Mouse (Mus musculus) gastrocnemius, adult 2 months (tissue): ENCODE measurements around the gene Sfswap. TPM values are rescaled to one million over a fixed set of nuclear protein-coding genes. Genes with fewer than 3 reads are reported as not detected.
A peak's percentile ranks its signal among the peaks of the same experiment; 100 is the strongest.
"Not testable (repeated sequence)": the region's sequence is repeated elsewhere in the genome, so short reads cannot be mapped to it uniquely, and the experiment has no call there.

Source experiments
- DNase-seq: peaks from one replicate; pipeline ENCODE4 v3.0.0; 2022
- H3K27ac ChIP-seq: fragments of 200-600 bp; 2 replicates; pipeline ENCODE4 v1.8.1; 2022; ENCODE audit warnings: mild to moderate bottlenecking
- H3K4me3 ChIP-seq: fragments of 200-600 bp; 2 replicates; pipeline ENCODE4 v1.8.1; 2022; ENCODE audit warnings: mild to moderate bottlenecking, moderate library complexity
- CTCF ChIP-seq: fragments of 200-600 bp; IDR thresholded peaks from 2 replicates; pipeline ENCODE4 v1.8.1; 2022; ENCODE audit warnings: antibody characterized with exemption, mild to moderate bottlenecking, moderate library complexity
- intact Hi-C: fragments of 180-260 bp; cut with DNase I; formaldehyde crosslinking; loops from one replicate; pipeline ENCODE4 v1.15.1; 2025
- long read RNA-seq, 2 experiments: library from polyadenylated mRNA; stranded (forward); transcript quantifications; one replicate each; pipeline ENCODE4 v2.0.0; 2021
- total RNA-seq, 2 experiments: library from RNA; stranded (reverse); gene quantifications; 2 replicates each; pipeline ENCODE4 v1.2.3; 2021

The Sfswap gene
- total RNA-seq, result 10 to 100 TPM; 24.5 to 26.3 TPM
- long read RNA-seq, experiment 1, partial matches to known transcripts, result 4 of 8 reads
- long read RNA-seq, experiment 1, other reads (novel, unspliced or antisense), result 1 of 8 reads
- long read RNA-seq, experiment 2, transcript Sfswap-201 (18 exons, 3,313 nt), result major isoform, 5 of 14 reads
- long read RNA-seq, experiment 2, partial matches to known transcripts, result 0 of 14 reads
- long read RNA-seq, experiment 2, other reads (novel, unspliced or antisense), result 5 of 14 reads

DNA sequence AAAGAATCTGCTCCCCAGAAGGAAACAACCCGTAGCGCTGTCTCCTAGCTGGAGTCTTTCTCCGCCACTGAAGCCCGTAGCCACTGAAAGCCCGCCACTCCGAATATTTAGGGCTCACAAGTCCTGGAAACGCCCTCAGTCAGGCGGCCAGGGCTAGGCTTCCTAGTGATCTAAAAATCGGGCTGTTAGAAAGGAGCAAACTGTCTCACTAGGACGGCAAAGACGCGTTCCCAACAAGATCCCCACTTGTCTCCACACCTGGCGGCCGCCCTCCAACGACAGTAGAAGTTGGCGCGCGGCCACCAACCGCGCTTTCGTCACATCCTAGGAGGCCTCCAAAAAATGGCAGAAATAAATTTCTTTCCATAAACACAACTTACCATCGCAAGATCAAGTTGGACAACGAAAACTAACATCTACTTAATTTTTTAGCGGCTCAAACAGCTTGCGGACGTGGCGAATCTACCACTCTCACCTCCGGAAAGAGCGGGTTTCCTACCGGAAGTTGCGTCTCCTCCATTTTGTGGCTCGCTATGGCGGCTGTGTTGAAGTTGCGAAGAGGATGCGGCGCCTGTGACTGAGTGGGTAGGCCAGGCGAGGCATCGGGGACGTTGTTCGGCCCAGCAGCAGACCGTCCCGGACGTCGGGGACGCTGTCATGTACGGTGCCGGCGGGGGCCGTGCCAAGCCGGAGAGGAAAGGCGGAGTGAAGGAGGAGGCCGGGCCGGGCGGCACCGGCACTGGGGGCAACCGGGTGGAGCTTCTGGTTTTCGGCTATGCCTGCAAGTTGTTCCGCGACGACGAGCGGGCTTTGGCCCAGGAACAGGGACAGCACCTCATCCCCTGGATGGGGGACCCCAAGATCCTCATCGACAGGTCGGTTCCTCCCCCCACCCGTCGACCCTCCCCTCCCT, at the start of gene Sfswap:
Gene Sfswap (plus strand): TSS at position 500 of the 913 bp plus-strand sequence.
- peak; percentile 81 for DNase-seq
- Histone ChIP-seq H3K4me3 (peak within 1 kb of the TSS; percentile 94), H3K27ac (peak within 1 kb of the TSS; percentile 96)
- peak; percentile 29 for TF ChIP-seq CTCF
- intact Hi-C loops, result loop anchor here (2.0 kb wide), 1 partner anchor 82 kb away; no protein-coding TSS in a partner anchor

GRCm38 (mm10) chr5:129452561-129452960, 48.5 kb upstream of the Sfswap start:
- no peak for DNase-seq
- Histone ChIP-seq H3K4me3 (no peak overlapping the region), H3K27ac (no peak overlapping the region)
- intact Hi-C loops, result no loop called here
- no peak for TF ChIP-seq CTCF

DNA sequence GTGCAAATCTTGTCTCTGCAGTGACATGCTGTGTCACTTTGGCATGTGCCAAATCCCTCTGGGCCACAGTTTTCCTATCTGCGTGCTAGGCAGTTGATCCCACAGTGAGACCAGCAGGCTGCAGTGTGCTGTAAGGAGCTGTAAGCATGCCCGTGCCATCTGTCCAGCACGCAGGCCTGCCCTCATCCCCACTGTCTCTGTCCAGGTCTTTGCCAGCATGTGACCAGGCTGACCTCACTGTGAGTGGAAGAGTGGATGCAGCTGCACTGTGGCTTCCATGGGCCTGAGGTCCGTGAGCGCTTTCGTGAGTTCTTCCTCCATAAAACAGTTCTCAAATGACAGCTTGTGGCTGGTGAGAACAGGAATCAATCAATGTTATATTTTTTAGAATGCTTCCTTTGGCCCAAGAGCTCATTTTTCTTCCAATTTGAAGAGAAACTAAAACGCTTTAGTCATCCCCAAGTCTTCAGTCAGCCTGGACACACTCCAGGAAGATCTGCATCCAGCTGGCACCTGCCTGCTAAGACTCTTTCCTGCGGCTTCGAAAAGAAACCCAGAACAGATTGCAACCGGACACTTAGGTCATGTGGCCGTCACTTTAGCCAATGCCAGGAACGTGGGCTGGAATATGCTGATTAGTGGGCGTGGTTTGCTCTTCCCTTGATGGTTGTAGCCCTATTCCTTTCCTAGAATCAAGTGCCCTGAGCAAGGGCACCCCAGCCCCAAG, 46.1 kb upstream of the Sfswap start:
- TF ChIP-seq CTCF, result no peak
- Histone ChIP-seq H3K4me3 (peak overlapping the region; percentile 62), H3K27ac (peak overlapping the region; percentile 72)
- intact Hi-C loops, result loop anchor here (5.0 kb wide), 1 partner anchor 42 kb away; no protein-coding TSS in a partner anchor
- peak; percentile 88 for DNase-seq

DNA sequence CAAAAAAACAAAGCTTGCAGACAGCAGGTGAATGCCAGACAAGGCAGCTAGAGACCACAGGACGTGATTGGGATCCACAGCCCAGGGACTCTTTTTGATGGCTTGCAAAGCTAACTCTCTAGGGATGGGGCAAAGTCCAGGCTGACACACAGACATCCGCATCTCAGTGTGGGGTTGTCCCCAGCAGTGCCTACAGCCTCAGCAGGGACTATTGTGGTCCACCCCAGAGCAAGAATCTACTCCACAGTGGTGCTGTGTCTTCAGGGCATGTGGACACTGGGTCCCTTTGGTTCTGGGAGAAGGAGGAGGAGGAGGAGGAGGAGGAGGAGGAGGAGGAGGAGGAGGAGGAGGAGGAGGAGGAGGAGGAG, 45.5 kb upstream of the Sfswap start:
- Histone ChIP-seq H3K27ac (peak overlapping the region; percentile 54), H3K4me3 (peak overlapping the region; percentile 62)
- no peak for DNase-seq
- no peak for TF ChIP-seq CTCF
- intact Hi-C loops, result loop anchor here (5.0 kb wide), 1 partner anchor 42 kb away; no protein-coding TSS in a partner anchor

GRCm38 (mm10) chr5:129456579-129457140, 44.4 kb upstream of the Sfswap start:
- peak; percentile 4; the same call in 1 of the 2 replicates for TF ChIP-seq CTCF
- no peak overlapping the region for H3K27ac ChIP-seq
- no peak for DNase-seq
- H3K4me3 ChIP-seq, result no peak overlapping the region
- intact Hi-C loops, result loop anchor here (5.0 kb wide), 1 partner anchor 41 kb away; no protein-coding TSS in a partner anchor

DNA sequence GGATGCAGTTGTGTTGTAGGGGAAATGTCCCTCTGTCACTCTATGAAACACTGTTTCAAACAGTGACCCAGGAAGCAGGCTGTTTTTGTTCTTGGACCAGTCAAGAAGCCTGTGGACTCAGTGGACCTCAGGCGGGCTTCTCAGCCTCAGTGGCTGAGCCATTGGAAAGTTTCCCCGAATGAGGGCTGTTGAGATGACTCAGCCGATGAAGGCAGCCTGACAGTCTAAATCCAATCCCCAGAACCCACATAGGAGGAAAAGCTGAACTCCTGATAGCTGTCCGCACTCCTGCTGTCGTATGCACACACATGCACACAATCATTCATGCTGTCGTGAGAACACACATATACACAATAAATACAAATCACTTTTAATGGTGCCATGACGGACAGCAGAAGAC, 42.9 kb upstream of the Sfswap start:
- no peak for TF ChIP-seq CTCF
- H3K27ac ChIP-seq, result peak overlapping the region; percentile 12; the same call in 1 of the 2 replicates
- intact Hi-C loops, result loop anchor here (5.0 kb wide), 1 partner anchor 39 kb away; no protein-coding TSS in a partner anchor

GRCm38 (mm10) chr5:129458541-129458940, 42.5 kb upstream of the Sfswap start:
- DNase-seq, result no peak
- no peak for TF ChIP-seq CTCF
- Histone ChIP-seq H3K27ac (peak overlapping the region; percentile 12; the same call in 1 of the 2 replicates), H3K4me3 (no peak overlapping the region)
- intact Hi-C loops, result loop anchor here (5.0 kb wide), 1 partner anchor 39 kb away; no protein-coding TSS in a partner anchor

More for the DNA sequence above, 42.9 kb upstream of the Sfswap start:
- H3K4me3 ChIP-seq, result no peak overlapping the region
- no peak for DNase-seq

GRCm38 (mm10) chr5:129460798-129461476, 40.1 kb upstream of the Sfswap start:
- no peak for TF ChIP-seq CTCF
- no peak overlapping the region for H3K27ac ChIP-seq
- DNase-seq, result no peak
- H3K4me3 ChIP-seq, result no peak overlapping the region
- intact Hi-C loops, result no loop called here

DNA sequence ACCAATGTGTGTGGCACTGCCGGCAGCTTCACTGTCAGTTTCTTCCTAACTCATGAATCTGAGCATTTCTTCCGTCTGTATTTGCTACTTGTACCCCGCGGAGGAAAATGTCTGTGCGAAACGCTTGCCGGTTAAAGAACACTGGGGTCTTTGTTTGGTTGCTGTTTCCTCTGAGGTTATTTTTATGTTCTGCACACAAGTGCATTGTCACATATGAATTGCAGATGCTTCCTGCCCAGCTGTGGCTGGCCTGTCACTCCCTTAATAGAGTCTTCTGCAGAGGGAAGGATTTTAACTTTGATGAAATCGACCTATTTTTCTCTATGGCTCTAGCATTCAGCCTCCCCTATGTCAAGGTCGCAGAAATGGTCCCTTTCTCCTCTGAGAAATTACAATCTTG, 37.4 kb upstream of the Sfswap start:
- H3K4me3 ChIP-seq, DNase-seq, intact Hi-C loops: not testable (repeated sequence)
- H3K27ac ChIP-seq, result peak overlapping the region; percentile 53; the same call in 1 of the 2 replicates

DNA sequence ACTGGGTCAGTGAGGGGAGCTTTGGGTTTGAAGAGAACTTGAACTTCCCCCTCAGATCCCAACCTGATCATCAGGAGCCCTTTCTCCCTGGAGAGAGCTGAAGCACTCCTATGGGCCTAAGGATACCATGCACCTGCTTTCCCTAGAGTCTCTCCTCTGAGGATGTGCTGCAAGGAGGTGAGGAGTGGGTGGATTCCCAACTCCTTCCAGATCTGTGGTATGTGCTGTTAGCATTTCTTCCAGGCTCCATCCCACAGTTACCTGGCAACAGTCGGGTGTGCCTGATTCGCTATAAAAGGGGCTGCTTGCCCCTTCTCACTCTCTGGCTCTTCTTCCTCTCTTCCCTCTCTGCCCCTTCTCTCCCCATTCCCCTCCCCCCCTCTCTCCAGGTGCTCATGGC, 35.2 kb upstream of the Sfswap start:
- no peak overlapping the region for H3K4me3 ChIP-seq
- no peak overlapping the region for H3K27ac ChIP-seq
- intact Hi-C loops, result no loop called here
- TF ChIP-seq CTCF, result no peak
- DNase-seq, result no peak

DNA sequence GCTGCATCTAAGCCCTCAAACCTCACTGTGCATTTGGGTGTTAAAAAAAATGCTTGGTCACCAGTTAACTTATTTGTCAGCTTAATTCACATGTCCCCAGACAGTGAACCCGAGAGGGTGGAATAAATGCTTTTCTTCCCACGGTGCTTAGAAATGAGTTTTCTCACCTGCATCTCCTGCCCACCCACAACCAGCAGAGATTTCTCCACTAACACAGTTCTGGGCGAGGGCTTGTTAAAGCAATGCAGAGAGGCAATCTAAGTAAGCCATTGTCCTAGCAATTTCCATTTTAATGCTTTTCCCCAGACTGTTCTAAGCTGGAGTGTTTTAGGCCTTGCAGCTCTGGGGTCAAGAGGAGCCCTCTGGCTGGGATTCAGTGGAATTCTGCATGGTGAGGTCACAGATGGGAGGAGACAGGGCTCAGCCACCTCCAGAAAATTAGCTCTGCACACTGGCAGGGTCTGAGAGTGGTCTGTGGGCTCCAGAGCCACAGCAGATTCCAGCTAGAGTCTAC, 25.4 kb upstream of the Sfswap start:
- TF ChIP-seq CTCF, result no peak
- DNase-seq, result no peak
- Histone ChIP-seq H3K4me3 (no peak overlapping the region), H3K27ac (no peak overlapping the region)
- intact Hi-C loops, result no loop called here

GRCm38 (mm10) chr5:129489879-129490278, 11.1 kb upstream of the Sfswap start:
- no peak for TF ChIP-seq CTCF
- intact Hi-C loops, result no loop called here
- DNase-seq, result no peak
- Histone ChIP-seq H3K4me3 (no peak overlapping the region), H3K27ac (no peak overlapping the region)
